Mouse (Mus musculus) kidney, adult 2 months (tissue): Measurements from ENCODE around the gene Atxn3. TPM values are rescaled to one million over a fixed set of nuclear protein-coding genes. Genes with fewer than 3 reads are reported as not detected.

Source experiments
- DNase-seq: peaks from one replicate; pipeline ENCODE4 v3.0.0; 2021
- H3K27ac ChIP-seq: fragments of 200-500 bp; 2 replicates; pipeline ENCODE4 v1.5.1; 2012; ENCODE audit warnings: low read depth, low read length, control low read depth, inconsistent platforms; ENCODE audit not compliant: insufficient read depth
- H3K27me3 ChIP-seq: fragments of 200-500 bp; replicated peaks from 2 replicates; pipeline ENCODE4 v1.6.1; 2012; ENCODE audit warnings: mild to moderate bottlenecking, moderate library complexity, low read length, inconsistent platforms; ENCODE audit not compliant: control insufficient read depth, insufficient read depth
- H3K36me3 ChIP-seq: fragments of 200-500 bp; 2 replicates; pipeline ENCODE4 v1.6.1; 2012; ENCODE audit warnings: mild to moderate bottlenecking, moderate library complexity, low read length, inconsistent platforms; ENCODE audit not compliant: control insufficient read depth, insufficient read depth
- H3K4me1 ChIP-seq: fragments of 200-500 bp; 2 replicates; pipeline ENCODE4 v1.6.1; 2011; ENCODE audit warnings: low read length; ENCODE audit not compliant: control insufficient read depth, insufficient read depth
- H3K4me3 ChIP-seq: fragments of 200-500 bp; 2 replicates; pipeline ENCODE4 v1.5.1; 2011; ENCODE audit warnings: mild to moderate bottlenecking, low read depth, low read length, control low read depth; ENCODE audit not compliant: insufficient read depth
- CTCF ChIP-seq: fragments of 200-500 bp; conservative IDR thresholded peaks from 2 replicates; pipeline ENCODE4 v1.5.1; 2011; ENCODE audit warnings: low read depth, mild to moderate bottlenecking, control low read depth, low read length, moderate library complexity, mixed read lengths; ENCODE audit not compliant: insufficient read depth, insufficient read length
- POLR2A ChIP-seq: fragments of 200-500 bp; IDR thresholded peaks from one replicate; pipeline ENCODE4 v1.6.1; 2011; ENCODE audit warnings: low read depth, low read length, control low read depth
- WGBS: fragments of 180-500 bp; shearing (Covaris S2); methylation state at CpG from one replicate; pipeline ENCODE4 v1.1.7; 2018; 5-methylcytosine and 5-hydroxymethylcytosine counted together
- polyA plus RNA-seq: library from polyadenylated mRNA; depleted of rRNA; stranded (reverse); fragments of >200 nt; gene quantifications from 2 replicates; pipeline ENCODE4 v1.2.3, GENCODE M21; 2012

The Atxn3 gene
- polyA plus RNA-seq, 1 experiment: 5.5 TPM

DNA sequence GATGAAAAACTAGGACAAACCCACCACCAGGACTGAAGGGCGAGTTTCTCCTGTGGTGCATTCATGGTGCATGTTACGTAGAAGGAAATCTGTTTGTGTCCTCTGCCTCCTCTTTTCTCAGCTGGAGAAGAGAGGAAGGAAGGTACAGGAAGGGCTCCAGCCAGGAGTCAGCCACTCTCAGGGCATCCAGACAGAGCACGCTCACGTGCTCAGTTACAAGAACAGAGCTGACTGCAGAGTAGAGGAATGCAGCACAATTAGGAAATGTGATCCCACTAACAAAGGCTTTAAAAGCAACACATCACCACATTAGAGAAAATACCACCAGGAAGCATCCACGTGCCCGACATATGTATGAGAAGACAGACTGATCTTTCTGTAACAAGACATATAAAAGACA, 35.7 kb downstream of the Atxn3 start:
- H3K4me3 ChIP-seq: no peak overlapping the region
- no peak overlapping the region for H3K27ac ChIP-seq
- no peaks in the 10 kb centered on the region for H3K27me3 ChIP-seq
- DNase-seq: no peak
- TF ChIP-seq CTCF: no peak
- TF ChIP-seq POLR2A: no peak
- peaks cover 3% of the 10 kb centered on the region for H3K36me3 ChIP-seq
- no peaks in the 10 kb centered on the region for H3K4me1 ChIP-seq
- 82% methylated on average over 6 of the region's 6 CpGs for WGBS

DNA sequence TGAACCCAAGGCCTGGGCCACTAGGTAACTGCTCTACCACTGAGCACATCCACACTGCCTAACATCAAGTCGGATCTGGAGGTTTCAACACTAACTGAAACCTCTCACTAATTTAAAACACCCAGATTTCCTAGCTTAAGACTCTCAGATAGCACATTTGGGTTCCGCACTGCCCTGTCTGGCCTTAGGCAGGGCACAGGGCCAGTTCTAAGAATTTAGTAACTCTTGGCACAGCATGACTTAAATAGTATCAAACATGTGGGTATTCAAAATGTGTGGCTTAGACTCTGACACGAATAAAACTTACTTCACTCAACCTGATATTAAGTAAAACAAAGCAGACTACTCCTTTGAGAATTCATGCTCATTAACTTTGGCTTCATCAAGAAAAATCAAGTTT, 38.2 kb downstream of the Atxn3 start:
- no peak overlapping the region for H3K27ac ChIP-seq
- no peaks in the 10 kb centered on the region for H3K27me3 ChIP-seq
- no peaks in the 10 kb centered on the region for H3K4me1 ChIP-seq
- 78% methylated on average over 3 of the region's 3 CpGs for WGBS
- DNase-seq: no peak
- peaks cover 1% of the 10 kb centered on the region; the same call in 1 of the 2 replicates for H3K36me3 ChIP-seq
- H3K4me3 ChIP-seq: no peak overlapping the region
- TF ChIP-seq POLR2A: no peak
- no peak for TF ChIP-seq CTCF

DNA sequence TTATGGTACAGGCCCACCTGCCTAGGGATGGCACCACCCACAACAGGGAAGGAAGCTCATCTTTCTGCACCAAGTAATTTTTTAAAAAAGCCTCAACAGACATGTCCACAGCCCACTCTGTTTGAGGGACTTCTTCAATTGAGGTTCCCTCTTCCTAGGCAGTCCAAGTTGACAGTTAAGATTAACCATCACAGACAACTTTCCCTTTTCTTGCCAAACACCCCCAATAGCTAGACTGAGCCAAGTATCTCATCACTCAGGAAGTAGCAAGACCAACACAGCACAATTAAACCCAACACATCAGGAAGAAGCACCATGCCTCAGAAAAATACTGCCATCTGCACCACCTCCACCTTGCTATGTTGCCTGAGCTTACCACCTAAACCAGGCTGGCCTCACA, 40.9 kb downstream of the Atxn3 start:
- Histone ChIP-seq H3K27me3 (no peaks in the 10 kb centered on the region), H3K4me3 (no peak overlapping the region), H3K4me1 (no peaks in the 10 kb centered on the region; the same call in 1 of the 2 replicates), H3K27ac (no peak overlapping the region), H3K36me3 (peaks cover 1% of the 10 kb centered on the region; the same call in 1 of the 2 replicates)
- TF ChIP-seq CTCF (no peak), POLR2A (no peak)
- no peak for DNase-seq

DNA sequence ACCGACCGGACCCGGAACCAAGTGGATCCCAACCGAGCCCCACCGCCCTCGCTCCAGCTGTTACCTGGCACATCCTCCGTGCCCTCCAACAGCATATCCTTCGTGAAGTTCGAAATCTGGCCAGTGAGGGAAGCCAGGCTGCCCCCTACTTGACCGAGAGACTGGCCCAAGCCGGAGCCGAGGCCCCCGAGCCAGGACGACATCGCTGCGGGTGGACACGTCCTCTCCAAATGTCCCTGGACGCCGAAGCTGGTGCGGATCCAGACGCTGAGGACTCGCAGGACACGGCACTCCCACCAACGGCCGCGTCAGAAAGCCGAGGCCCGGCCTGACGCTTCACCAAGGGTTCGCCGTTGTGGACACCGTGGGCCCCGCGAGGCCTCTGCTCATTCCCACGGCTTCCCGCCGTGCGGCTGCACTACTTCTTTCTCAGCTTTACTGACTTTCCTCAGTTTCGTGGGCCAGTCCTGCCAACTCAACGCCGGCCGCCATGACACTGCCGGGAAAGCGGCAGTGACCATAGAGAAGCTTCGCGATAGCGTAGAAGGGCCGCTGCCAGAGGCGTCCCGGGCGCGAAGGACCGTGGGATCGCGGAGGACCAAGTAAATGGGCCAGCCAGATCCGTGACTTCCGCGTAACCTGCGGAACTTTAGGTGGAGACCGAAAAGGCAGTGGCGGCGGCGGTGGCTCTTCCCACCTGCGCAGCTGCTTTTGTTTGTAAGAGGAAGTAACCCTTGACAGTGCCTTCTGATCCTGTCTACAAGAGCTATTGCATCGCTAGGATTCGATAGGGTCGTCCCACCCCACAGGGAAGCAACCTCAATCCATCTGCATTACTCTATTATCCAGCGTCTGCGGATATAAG, 45.2 kb downstream of the Atxn3 start, which contains the start of gene Trip11:
Gene Trip11, minus strand, starts transcription at position 642 of the 865 bp plus-strand sequence.
- peak; percentile 95 for DNase-seq
- WGBS: under 1% methylated on average over 69 of the region's 69 CpGs
- TF ChIP-seq CTCF: no peak
- TF ChIP-seq POLR2A: peak; percentile 72
- H3K27me3 ChIP-seq: no peaks in the 10 kb centered on the region
- H3K36me3 ChIP-seq: no peaks in the 10 kb centered on the region
- H3K4me1 ChIP-seq: no peaks in the 10 kb centered on the region; the same call in 1 of the 2 replicates
- peak within 1 kb of the TSS; percentile 90 for H3K27ac ChIP-seq
- peak within 1 kb of the TSS; percentile 96 for H3K4me3 ChIP-seq

DNA sequence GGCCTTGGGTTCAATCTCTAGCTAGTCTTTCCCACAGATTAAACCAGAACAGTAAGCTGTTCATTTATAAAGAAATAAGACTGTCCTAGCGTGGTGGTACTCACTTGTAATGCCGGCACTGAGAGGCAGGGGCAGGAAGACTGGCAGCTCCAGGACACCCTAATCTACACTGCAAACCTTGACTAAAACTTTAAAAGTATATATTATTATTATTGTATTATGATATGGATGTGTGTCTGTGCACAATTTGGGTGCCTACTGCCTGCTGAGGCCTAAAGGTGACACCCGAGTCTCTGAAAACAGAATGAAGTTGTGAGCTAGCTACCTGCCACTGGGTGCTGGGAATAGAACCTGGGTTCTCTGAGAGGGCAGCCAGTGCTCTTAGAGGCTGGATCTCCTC, 46.7 kb downstream of the Atxn3 start:
- Histone ChIP-seq H3K27ac (no peak overlapping the region), H3K4me3 (no peak overlapping the region), H3K4me1 (no peaks in the 10 kb centered on the region; the same call in 1 of the 2 replicates), H3K27me3 (no peaks in the 10 kb centered on the region), H3K36me3 (no peaks in the 10 kb centered on the region)
- no peak for DNase-seq
- 86% methylated on average over 3 of the region's 3 CpGs for WGBS
- no peak for TF ChIP-seq POLR2A
- no peak for TF ChIP-seq CTCF

DNA sequence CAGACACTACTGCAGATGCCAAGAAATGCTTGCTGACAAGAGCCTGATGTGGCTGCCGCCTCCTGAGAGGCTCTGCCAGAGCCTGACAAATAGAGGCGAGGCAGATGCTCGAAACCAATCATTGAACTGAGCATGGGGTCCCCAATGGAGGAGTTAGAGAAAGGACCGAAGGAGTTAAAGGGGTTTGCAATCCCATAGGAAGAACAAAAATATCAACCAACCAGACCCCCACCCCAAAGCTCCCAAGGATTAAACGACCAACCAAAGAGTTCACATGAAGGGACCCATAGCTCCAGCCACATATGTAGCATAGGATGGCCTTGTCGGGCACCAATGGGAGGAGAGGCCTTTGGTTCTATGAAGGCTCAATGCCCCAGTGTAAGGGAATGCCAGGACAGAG, 47.7 kb downstream of the Atxn3 start:
- Histone ChIP-seq H3K27me3 (no peaks in the 10 kb centered on the region), H3K4me1 (no peaks in the 10 kb centered on the region; the same call in 1 of the 2 replicates), H3K27ac (no peak overlapping the region), H3K36me3 (no peaks in the 10 kb centered on the region), H3K4me3 (no peak overlapping the region)
- no peak for DNase-seq
- TF ChIP-seq POLR2A: no peak
- WGBS: 95% methylated on average over 6 of the region's 6 CpGs

DNA sequence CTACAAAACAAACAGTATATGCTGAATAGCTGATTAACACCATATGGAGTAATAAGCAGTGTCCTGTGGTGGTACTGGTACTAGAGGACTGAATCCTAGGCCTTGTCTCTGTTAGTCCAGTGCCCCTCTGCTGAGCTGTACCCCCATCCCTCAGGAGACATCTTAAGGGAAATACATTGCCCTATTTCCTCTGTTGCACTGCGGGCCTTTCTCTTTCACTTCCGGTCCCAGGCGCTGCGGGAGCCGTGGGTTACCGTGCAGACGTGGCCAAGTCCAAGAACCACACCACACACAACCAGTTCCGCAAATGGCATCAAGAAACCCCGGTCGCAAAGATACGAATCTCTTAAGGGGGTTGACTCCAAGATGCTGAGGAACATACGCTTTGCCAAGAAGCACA, 52.2 kb downstream of the Atxn3 start:
- no peak for DNase-seq
- H3K27ac ChIP-seq: no peak overlapping the region
- TF ChIP-seq POLR2A (no peak), CTCF (no peak)
- H3K36me3 ChIP-seq: no peaks in the 10 kb centered on the region; the same call in 1 of the 2 replicates
- H3K4me1 ChIP-seq: no peaks in the 10 kb centered on the region
- WGBS: 94% methylated on average over 12 of the region's 12 CpGs
- no peak overlapping the region for H3K4me3 ChIP-seq
- H3K27me3 ChIP-seq: no peaks in the 10 kb centered on the region
